Mouse (Mus musculus) limb, embryonic 11.5 days (tissue): Measurements from ENCODE around the gene Trim10. TPM values are rescaled to one million over a fixed set of nuclear protein-coding genes. Genes with fewer than 3 reads are reported as not detected.

ENCODE experiments used
- ATAC-seq: fragments of 200-750 bp; cut with Nextera tagmentation; 2 replicates; pipeline ENCODE4 v1.8.0; 2017; ENCODE audit warnings: low read depth; ENCODE audit not compliant: insufficient number of reproducible peaks, low FRiP score, low TSS enrichment
- DNase-seq: peaks from one replicate; pipeline ENCODE4 v3.0.0-alpha.2; 2015; ENCODE audit warnings: low spot score
- H3K27ac ChIP-seq: fragments of 300-500 bp; sonication (generic); replicated peaks from 2 replicates; pipeline ENCODE4 v1.5.1; 2014; ENCODE audit warnings: low read depth, mild to moderate bottlenecking, low read length
- H3K27me3 ChIP-seq: fragments of 300-500 bp; sonication (generic); 2 replicates; pipeline ENCODE4 v1.6.1; 2014; ENCODE audit warnings: mild to moderate bottlenecking, low read length, mixed read lengths; ENCODE audit not compliant: control insufficient read depth, insufficient read depth
- H3K36me3 ChIP-seq: fragments of 300-500 bp; sonication (generic); 2 replicates; pipeline ENCODE4 v1.6.1; 2014; ENCODE audit warnings: mild to moderate bottlenecking, low read length, moderate library complexity, mixed read lengths; ENCODE audit not compliant: control insufficient read depth, insufficient read depth
- H3K4me1 ChIP-seq: fragments of 300-500 bp; sonication (generic); 2 replicates; pipeline ENCODE4 v1.6.1; 2014; ENCODE audit warnings: low read length, mixed read lengths; ENCODE audit not compliant: control insufficient read depth, insufficient read depth
- H3K4me2 ChIP-seq: fragments of 300-500 bp; sonication (generic); 2 replicates; pipeline ENCODE4 v1.6.1; 2014; ENCODE audit warnings: low read depth, mild to moderate bottlenecking, moderate library complexity; ENCODE audit not compliant: severe bottlenecking
- H3K4me3 ChIP-seq: fragments of 300-500 bp; sonication (generic); 2 replicates; pipeline ENCODE4 v1.5.1; 2014; ENCODE audit warnings: low read depth, low read length
- H3K9ac ChIP-seq: fragments of 300-500 bp; sonication (generic); 2 replicates; pipeline ENCODE4 v1.6.1; 2014; ENCODE audit warnings: mild to moderate bottlenecking, low read length
- H3K9me3 ChIP-seq: fragments of 300-500 bp; sonication (generic); 2 replicates; pipeline ENCODE4 v1.6.1; 2016; ENCODE audit warnings: low read length; ENCODE audit not compliant: control insufficient read depth
- WGBS: fragments of 180-500 bp; shearing (Covaris S2); extraction: QIAGEN DNeasy Blood & Tissue Kit; methylation state at CpG from one replicate; pipeline ENCODE4 v1.1.7; 2014; 5-methylcytosine and 5-hydroxymethylcytosine counted together
- polyA plus RNA-seq: library from polyadenylated mRNA; unstranded; fragments of >200 nt; fragmentation: Nextera tagmentation; extraction: Ambion mirVana; gene quantifications from 2 replicates; pipeline ENCODE4 v1.2.1, GENCODE M21; 2014

Trim10 gene
- polyA plus RNA-seq, 1 experiment from 2014 or later, result 6.0 TPM

GRCm38 (mm10) chr17:36866719-36867527, 2.5 kb upstream of the Trim10 start, which contains the start of gene Trim15:
TSS of gene Trim15 (minus strand) at chr17:36867210.
- no peaks in the 10 kb centered on the region for H3K4me1 ChIP-seq
- H3K4me3 ChIP-seq, result no peak within 1 kb of the TSS
- no peak within 1 kb of the TSS; the same call in 1 of the 2 replicates for H3K4me2 ChIP-seq
- H3K36me3 ChIP-seq, result no peaks in the 10 kb centered on the region
- ATAC-seq (no peak; the same call in 1 of the 2 replicates), DNase-seq (no peak)
- H3K9me3 ChIP-seq, result no peaks in the 10 kb centered on the region
- 15% methylated on average over 29 of the region's 29 CpGs for WGBS
- H3K27me3 ChIP-seq, result peaks cover 18% of the 10 kb centered on the region
- no peak within 1 kb of the TSS for H3K27ac ChIP-seq
- no peak within 1 kb of the TSS for H3K9ac ChIP-seq

- H3K27ac ChIP-seq, result no peak overlapping the region
- 80% methylated on average over 2 of the region's 2 CpGs for WGBS
- no peaks in the 10 kb centered on the region for H3K9me3 ChIP-seq
- ATAC-seq (no peak), DNase-seq (no peak)
- H3K4me3 ChIP-seq, result no peak overlapping the region
- no peak overlapping the region for H3K4me2 ChIP-seq
- no peaks in the 10 kb centered on the region for H3K36me3 ChIP-seq
- H3K27me3 ChIP-seq, result peaks cover 18% of the 10 kb centered on the region
- no peaks in the 10 kb centered on the region for H3K4me1 ChIP-seq
- no peak overlapping the region for H3K9ac ChIP-seq
Observed at GRCm38 (mm10) chr17:36868836-36869235, 538 bp upstream of the Trim10 start.

- ATAC-seq (no peak), DNase-seq (no peak)
- H3K4me3 ChIP-seq, result no peak overlapping the region
- no peak overlapping the region for H3K9ac ChIP-seq
- H3K9me3 ChIP-seq, result no peaks in the 10 kb centered on the region
- no peaks in the 10 kb centered on the region for H3K4me1 ChIP-seq
- WGBS, result 77% methylated on average over 25 of the region's 25 CpGs
- H3K36me3 ChIP-seq, result no peaks in the 10 kb centered on the region
- H3K27ac ChIP-seq, result no peak overlapping the region
- H3K27me3 ChIP-seq, result peaks cover 15% of the 10 kb centered on the region
- H3K4me2 ChIP-seq, result no peak overlapping the region
Observed at GRCm38 (mm10) chr17:36869955-36870810, 809 bp downstream of the Trim10 start.

- no peak overlapping the region for H3K9ac ChIP-seq
- no peaks in the 10 kb centered on the region for H3K4me1 ChIP-seq
- DNase-seq (no peak), ATAC-seq (no peak)
- H3K27me3 ChIP-seq, result no peaks in the 10 kb centered on the region
- H3K27ac ChIP-seq, result no peak overlapping the region
- no peak overlapping the region for H3K4me3 ChIP-seq
- no peak overlapping the region for H3K4me2 ChIP-seq
- no peaks in the 10 kb centered on the region for H3K9me3 ChIP-seq
- no peaks in the 10 kb centered on the region for H3K36me3 ChIP-seq
- WGBS, result 69% methylated on average over 4 of the region's 4 CpGs
Observed at GRCm38 (mm10) chr17:36874636-36875035, 5.3 kb downstream of the Trim10 start.

- Histone ChIP-seq H3K4me3 (no peak overlapping the region), H3K9me3 (no peaks in the 10 kb centered on the region), H3K4me1 (no peaks in the 10 kb centered on the region), H3K27me3 (no peaks in the 10 kb centered on the region), H3K4me2 (no peak overlapping the region), H3K27ac (no peak overlapping the region), H3K9ac (no peak overlapping the region), H3K36me3 (no peaks in the 10 kb centered on the region)
- no peak for DNase-seq
- no peak for ATAC-seq
- 87% methylated on average over 2 of the region's 2 CpGs for WGBS
Observed at GRCm38 (mm10) chr17:36883350-36883749, 14.0 kb downstream of the Trim10 start.

- Histone ChIP-seq H3K36me3 (no peaks in the 10 kb centered on the region), H3K4me2 (no peak overlapping the region), H3K9ac (no peak overlapping the region), H3K9me3 (no peaks in the 10 kb centered on the region), H3K27ac (no peak overlapping the region), H3K27me3 (no peaks in the 10 kb centered on the region), H3K4me3 (no peak overlapping the region), H3K4me1 (no peaks in the 10 kb centered on the region)
- ATAC-seq (no peak), DNase-seq (no peak)
- 93% methylated on average over 12 of the region's 12 CpGs for WGBS
Observed at GRCm38 (mm10) chr17:36885132-36885790, 15.9 kb downstream of the Trim10 start.

- DNase-seq (no peak), ATAC-seq (no peak)
- no peak within 1 kb of the TSS for H3K9ac ChIP-seq
- no peaks in the 10 kb centered on the region for H3K9me3 ChIP-seq
- no peak within 1 kb of the TSS for H3K4me3 ChIP-seq
- 89% methylated on average over 5 of the region's 5 CpGs for WGBS
- H3K4me1 ChIP-seq, result no peaks in the 10 kb centered on the region
- H3K27me3 ChIP-seq, result no peaks in the 10 kb centered on the region; the same call in 1 of the 2 replicates
- H3K36me3 ChIP-seq, result no peaks in the 10 kb centered on the region
- no peak within 1 kb of the TSS for H3K4me2 ChIP-seq
- no peak within 1 kb of the TSS for H3K27ac ChIP-seq
Observed at GRCm38 (mm10) chr17:36890073-36890903, 20.9 kb downstream of the Trim10 start, which contains the start of gene Trim40. TSS of gene Trim40 (minus strand) at chr17:36890123.
